Mouse (Mus musculus) brain, embryonic 14.5 days (tissue): ENCODE results near the gene Lrrk1.

Experiments
- CTCF ChIP-seq: fragments of 200-500 bp; IDR thresholded peaks from 2 replicates; pipeline ENCODE4 v1.5.1; 2012; ENCODE audit warnings: inconsistent platforms, mild to moderate bottlenecking, moderate library complexity, borderline replicate concordance; ENCODE audit not compliant: insufficient read depth, insufficient read length; ENCODE audit errors: extremely low read depth
- POLR2A ChIP-seq: fragments of 200-500 bp; IDR thresholded peaks from 2 replicates; pipeline ENCODE4 v1.6.1; 2012; ENCODE audit warnings: mild to moderate bottlenecking, inconsistent platforms, borderline replicate concordance; ENCODE audit not compliant: poor library complexity, insufficient read depth, insufficient read length, severe bottlenecking; ENCODE audit errors: extremely low read depth

DNA sequence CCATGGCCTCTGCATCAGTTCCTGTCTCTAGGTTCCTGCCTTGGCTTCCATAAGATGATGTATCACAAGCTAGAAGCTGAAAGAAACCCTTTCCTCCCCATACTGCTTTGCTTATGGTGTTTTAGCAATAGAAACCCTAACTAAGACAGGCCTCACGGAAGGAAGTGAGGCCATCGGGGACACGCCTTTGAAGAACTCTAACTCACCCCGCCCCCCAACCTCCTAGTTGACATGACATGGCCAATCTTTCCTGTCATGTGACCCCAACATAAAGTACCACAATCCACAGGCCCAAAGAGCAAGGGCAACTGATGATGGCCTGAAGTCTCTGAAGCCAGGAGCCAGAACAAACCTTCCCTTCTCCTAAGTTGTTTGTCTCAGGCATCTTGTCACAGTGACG lies 114.7 kb downstream of the Lrrk1 start:
- no peak for TF ChIP-seq CTCF
- TF ChIP-seq POLR2A = no peak
